Mouse (Mus musculus): ENCODE data around the gene Hspb8.

DNA sequence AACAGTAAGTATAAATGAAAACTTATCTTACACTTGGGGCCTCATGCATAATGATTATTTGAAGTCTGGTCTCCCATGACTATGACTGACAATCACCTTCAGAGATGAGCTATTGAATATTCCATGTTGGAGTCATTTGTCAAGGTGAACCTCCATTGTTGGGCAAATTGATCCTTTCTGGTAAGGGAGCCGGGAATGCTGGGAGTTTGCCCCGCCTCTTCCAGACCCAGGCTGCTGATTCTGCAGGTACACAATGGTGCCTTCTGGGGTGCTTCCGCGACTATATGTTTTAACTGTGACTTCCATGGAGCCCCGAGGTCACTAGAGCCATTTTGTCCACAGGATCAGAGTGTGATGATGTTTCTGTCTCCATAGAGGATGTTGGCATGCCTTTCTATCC is 26.6 kb downstream of the Hspb8 start:
- TF ChIP-seq CTCF (IDR thresholded peaks at IDR 0.05; ENCODE audit: low read depth), result no peak
- no peak for TF ChIP-seq EP300 (optimal IDR thresholded peaks at IDR 0.05)
